Mouse (Mus musculus): Measurements from ENCODE around the gene C2cd3. TPM values are rescaled to one million over a fixed set of nuclear protein-coding genes. Genes with fewer than 3 reads are reported as not detected.

The C2cd3 gene
- 52.9 TPM for polyA plus RNA-seq (2017; shearing (Covaris generic))

GRCm38 (mm10) chr7:100371495-100372451, at the start of gene C2cd3, which contains the start of gene Ppme1:
TSS of gene C2cd3 (plus strand) at chr7:100372233.
TSS of gene Ppme1 (minus strand) at chr7:100372307.

GRCm38 (mm10) chr7:100472777-100473176, 100.7 kb downstream of the C2cd3 start, which contains the start of gene Ucp3:
TSS of gene Ucp3 (plus strand) at chr7:100472990.

GRCm38 (mm10) chr7:100493117-100493483, 121.1 kb downstream of the C2cd3 start, which contains the start of gene Ucp2:
TSS of gene Ucp2 (plus strand) at chr7:100493337.

GRCm38 (mm10) chr7:100514573-100514972, 142.5 kb downstream of the C2cd3 start, which contains the start of gene Dnajb13:
TSS of gene Dnajb13 (minus strand) at chr7:100514960.

Other genes with a start within 250 kb of the C2cd3 start
- gene Lipt2, start 213.0 kb upstream of the C2cd3 start, polyA plus RNA-seq (2017; shearing (Covaris generic)) = 3.8 TPM
- gene Kcne3, start 195.7 kb upstream of the C2cd3 start, polyA plus RNA-seq (2017; shearing (Covaris generic)) = not detected
- gene Pgm2l1, start 144.8 kb upstream of the C2cd3 start, polyA plus RNA-seq (2017; shearing (Covaris generic)) = 4.2 TPM
- gene P4ha3, start 86.7 kb upstream of the C2cd3 start, polyA plus RNA-seq (2017; shearing (Covaris generic)) = not detected
- 30.0 TPM for gene Ppme1, start 74 bp downstream of the C2cd3 start, polyA plus RNA-seq (2017; shearing (Covaris generic))
- 0.12 TPM for gene Ucp3, start 100.8 kb downstream of the C2cd3 start, polyA plus RNA-seq (2017; shearing (Covaris generic))
- 1,755 TPM for gene Ucp2, start 121.1 kb downstream of the C2cd3 start, polyA plus RNA-seq (2017; shearing (Covaris generic))
- gene Dnajb13, start 142.7 kb downstream of the C2cd3 start, polyA plus RNA-seq (2017; shearing (Covaris generic)) = 16.0 TPM
- 19.7 TPM for gene Coa4, start 164.8 kb downstream of the C2cd3 start, polyA plus RNA-seq (2017; shearing (Covaris generic))
- 55.7 TPM for gene Rab6a, start 235.2 kb downstream of the C2cd3 start, polyA plus RNA-seq (2017; shearing (Covaris generic))
- 56.4 TPM for gene Mrpl48, start 236.1 kb downstream of the C2cd3 start, polyA plus RNA-seq (2017; shearing (Covaris generic))